Mouse (Mus musculus) mesoderm, embryonic 11.5 days (tissue): ENCODE measurements around the gene Fzd2.
"Not testable (repeated sequence)": the region's sequence is repeated elsewhere in the genome, so short reads cannot be mapped to it uniquely, and the experiment has no call there.

Source experiments
- DNase-seq: peaks from one replicate; pipeline ENCODE4 v3.0.0-alpha.2; 2012; ENCODE audit warnings: low read depth, low spot score

The Fzd2 gene

DNA sequence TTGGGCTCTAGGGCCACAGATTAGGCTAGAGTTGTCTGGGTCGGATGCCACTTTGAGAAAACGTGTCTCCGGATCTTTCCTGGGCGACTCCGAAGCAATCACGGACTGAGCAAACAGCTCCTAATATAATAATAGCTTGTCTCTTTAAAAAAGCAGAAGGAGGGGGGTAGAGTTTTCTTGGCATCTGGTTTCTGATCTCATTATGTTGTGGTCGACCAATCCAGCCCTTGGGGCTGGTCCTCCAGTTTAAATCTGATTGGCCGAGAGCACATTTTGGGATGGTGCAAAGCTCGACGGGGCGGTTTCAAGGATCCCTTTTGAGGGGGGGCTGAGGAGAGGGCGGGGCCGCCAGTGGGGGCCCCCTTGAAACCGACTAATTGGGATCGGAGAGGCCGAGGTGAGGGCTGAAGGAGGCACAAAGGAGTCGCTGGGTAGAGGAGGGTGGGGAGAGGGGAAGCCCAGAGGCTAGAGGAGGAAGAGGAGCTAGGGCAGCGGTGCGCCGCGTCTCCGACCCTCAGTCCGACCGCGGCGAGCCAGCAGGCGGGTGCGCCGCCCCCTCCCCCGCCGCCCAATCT, at the start of gene Fzd2:
Fzd2 (plus strand) TSS at position 387 of the 575 bp plus-strand sequence.
- DNase-seq, result peak; percentile 99

DNA sequence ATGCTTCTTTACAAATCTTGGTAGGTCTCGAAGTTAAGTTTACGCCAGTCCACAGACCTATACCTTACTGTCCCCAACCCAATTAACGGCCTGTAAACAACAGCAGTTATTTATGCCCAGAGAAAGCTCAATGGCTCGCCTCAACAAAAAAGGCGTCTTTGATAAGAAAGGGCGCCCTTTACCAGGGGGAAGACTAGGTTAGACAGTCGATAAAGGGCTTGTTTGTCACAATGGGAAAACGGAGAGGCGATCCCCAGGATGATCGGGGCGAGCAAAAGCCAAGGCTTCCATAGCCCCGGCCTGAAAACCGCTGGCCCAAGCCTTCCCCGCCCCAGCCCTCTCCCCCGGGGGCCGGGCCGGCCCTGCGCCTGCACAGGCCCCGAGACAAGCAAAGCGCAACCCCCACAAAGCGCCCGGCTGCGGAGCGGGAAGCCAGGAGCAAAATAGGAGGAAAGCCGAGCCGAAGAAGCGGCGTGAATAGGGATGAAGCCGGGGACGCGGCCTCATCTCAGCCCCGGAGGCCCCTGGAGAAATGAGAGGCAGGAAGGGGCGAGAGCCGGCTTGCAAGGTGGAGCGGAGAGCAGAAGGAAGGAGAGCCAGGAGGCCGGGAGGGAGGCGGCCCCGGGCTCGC, 48.7 kb upstream of the Fzd2 start:
- no peak for DNase-seq

DNA sequence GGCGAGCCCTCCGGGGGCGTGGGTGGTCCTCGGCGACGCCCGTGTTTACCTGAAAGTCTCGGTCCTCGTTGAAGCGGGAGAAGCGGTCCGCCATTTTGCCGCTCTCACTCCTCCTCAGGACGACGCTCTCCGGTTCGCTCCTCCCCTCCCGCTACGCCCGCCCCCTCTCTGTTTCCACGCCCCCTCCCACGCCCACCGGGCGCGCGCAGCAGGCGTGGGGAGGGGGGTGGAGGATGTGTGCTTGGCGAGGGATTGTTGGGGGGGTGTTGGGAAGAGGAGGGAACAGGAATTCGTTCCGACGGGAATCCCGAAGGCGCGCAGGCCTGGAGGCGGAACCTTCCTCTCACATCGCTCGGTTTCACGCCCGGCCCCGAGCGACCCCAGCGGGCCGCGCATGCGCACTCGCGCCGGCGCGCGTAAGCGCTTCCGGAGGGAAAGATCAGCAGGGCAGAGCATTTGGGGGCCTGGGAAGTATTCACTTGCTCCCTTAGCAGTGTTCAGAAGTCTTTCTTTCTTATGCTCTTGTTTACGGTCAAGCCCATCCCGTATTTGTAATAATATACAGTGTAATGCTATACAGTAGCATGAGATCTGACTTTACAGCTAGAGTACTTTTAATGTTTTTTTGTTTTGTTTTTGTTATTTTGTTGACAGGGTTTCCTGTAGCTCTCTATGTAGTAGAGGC, 48.0 kb upstream of the Fzd2 start, which contains the start of gene Gpatch8:
Gpatch8 (minus strand) TSS at position 362 of the 685 bp plus-strand sequence.
- peak; percentile 99 for DNase-seq

DNA sequence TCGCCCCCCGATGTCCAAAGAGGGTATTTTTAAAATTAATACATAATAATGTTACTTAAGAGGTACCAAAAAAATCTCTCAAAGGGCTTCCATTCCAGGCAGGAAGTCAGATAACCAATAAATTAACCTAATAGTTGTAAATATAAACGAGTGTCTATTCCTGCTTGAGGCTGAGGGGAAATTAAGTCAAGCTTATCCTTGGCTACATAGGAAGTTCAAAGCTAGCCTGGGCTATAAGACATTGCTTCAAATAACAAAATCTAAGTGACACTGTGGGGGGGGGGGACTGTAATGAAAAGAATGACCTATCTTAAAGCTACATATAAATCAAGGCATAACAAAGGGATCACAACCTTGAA, 47.5 kb upstream of the Fzd2 start:
- no peak for DNase-seq

DNA sequence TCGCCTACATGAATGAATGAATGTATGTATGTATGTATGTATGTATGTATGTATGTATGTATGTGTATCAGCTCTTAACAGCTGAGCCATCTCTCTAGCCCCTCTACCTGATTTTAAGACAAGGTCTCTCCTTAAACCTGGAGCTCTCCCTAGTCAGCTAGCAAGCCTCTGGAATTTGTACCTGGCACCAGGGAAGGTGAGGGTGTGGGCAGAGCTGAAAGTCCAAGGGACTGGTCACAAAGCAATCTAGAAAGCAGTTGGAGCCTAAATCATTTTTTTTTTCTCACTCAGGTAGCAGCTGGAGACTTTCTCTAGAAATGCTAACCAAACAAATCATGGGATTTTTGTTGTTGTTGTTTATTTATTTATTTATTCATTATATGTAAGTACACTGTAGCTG, 46.8 kb upstream of the Fzd2 start:
- no peak for DNase-seq

DNA sequence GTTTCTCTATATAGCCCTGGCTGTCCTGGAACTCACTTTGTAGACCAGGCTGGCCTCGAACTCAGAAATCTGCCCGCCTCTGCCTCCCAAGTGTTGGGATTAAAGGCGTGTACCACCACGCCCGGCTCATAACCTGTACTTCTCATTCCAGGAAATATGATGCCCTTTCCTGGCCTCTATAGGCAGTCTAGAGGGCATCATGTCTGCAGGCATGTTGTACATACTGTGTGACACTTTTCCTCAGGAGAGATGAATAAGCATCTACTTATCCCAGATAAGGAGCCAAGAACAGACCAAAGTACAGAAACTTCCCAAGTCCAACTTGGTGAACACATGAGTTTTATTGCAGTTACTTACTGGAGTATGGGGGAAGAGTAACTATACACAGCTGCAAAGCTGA, 45.5 kb upstream of the Fzd2 start:
- DNase-seq, result no peak

DNA sequence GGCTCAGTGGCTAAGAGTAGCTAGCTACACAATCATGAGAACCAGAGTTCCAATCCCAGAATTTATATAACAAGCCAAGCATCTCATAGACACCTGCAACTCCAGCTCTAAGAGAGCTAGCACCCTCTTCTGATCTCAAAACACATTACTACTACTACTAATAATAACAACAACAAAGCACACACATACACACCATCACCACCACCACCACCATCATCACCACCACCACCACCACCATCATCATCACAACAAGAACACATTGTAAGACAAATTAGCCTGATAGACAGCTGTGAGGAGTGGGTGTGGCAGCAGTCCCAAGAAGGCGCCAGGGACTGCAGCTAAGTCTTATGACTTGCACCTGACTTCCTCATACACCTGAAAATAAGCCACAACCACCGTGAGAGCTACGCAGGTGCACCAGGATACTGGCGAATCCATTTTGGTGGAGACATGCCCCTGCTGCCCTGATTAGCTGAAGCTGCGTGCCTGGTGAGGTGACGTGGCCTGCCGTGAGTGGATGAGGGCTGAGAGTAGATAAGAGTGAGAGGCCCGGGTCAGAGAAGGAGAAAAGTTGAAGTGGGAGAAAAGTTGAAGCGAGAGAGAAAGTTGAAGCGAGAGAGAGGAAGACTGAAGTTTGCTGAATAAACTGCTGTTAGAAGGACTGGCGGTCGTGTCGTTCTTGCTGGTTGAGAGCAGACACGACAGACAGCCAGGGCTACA, 39.1 kb upstream of the Fzd2 start:
- DNase-seq, result not testable (repeated sequence)

DNA sequence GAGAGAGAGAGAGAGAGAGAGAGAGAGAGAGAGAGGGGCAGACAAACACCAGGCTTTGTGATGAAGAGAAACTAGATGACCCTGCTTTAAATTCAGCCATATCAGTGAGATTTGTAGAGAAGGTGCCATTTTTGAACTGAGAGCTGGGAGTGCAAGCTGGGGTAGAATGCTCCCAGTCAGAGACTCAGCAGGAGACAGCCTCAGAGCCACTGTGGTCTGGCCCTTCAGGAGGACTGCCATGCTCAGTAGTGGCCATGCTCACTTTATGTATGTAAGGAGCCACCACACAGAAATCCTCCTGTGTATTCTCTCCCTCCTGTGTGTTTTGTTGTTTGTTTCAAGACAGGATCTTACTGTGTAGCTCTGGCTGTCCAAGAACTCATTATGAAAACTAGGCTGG, 38.5 kb upstream of the Fzd2 start:
- DNase-seq, result no peak

DNA sequence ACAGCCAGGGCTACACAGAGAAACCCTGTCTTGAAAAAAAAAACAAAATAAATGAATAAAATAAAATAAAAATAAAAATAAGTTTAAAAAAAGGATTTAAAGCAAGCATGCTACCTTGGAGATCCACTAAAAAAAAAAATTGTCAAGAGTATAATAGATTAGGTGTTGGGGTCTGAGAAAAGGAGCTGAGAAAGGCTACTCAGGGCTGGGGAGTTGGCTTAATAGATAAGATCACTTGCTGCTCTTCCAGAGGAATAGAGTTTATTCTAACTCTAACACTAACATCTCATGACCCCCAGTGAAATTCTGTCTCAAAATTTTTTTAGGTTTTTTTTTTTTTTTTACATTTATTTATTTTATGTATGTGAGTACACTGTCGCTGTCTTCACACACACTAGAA, 37.9 kb upstream of the Fzd2 start:
- DNase-seq, result no peak

DNA sequence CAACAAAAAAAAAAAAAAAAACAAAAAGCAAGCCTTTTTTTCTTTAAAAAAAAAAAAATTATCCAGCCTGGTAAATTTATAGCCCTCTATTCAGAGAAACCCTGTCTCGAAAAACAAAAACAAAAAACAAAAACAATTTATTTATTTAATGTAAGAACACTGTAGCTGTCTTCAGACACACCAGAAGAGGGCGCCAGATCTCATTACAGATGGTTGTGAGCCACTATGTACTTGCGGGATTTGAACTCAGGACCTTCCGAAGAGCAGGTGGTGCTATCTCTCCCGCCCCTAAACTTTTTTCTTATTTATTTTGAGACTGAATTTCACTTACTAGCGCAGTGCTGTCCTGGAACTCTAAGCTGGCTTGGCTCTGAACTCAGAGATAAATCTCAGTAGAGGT, 37.0 kb upstream of the Fzd2 start:
- no peak for DNase-seq

DNA sequence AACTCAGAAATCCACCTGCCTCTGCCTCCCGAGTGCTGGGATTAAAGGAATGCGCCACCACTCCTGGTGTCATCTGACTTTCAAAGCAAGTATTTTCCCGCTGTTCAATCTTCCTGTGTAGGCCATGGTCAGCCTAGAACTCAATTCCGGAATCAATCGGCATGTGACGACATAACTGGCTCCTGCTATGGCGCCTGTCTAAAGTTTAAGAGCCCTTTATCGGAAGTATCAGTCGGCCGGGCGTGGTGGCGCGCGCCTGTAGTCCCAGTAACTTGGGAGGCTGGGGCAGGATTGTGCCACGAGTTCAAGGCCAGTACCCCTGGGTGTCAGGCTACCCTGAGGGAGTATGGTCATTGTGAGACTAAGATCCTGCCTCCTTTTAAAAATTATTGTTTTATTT, 36.5 kb upstream of the Fzd2 start:
- no peak for DNase-seq

DNA sequence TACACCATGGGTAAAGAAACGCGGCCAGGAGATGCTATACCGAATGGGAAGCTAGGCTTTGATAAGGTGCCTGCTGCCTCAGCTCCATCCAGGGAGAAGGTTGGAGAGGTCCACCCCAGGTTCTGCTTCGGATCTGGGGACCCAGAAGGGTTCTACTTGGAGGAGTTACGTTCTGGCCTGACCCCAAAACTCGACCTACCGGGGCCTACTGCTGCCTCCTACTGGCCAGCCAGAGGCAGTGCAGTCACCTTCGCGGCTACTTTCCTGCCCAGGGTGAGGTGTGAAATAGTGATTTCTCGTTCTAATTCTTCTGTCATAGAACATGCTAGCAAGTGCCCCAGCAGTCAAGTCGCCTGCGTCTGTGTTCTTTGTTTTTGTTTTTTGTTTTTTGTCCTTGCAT, 36.0 kb upstream of the Fzd2 start:
- no peak for DNase-seq

DNA sequence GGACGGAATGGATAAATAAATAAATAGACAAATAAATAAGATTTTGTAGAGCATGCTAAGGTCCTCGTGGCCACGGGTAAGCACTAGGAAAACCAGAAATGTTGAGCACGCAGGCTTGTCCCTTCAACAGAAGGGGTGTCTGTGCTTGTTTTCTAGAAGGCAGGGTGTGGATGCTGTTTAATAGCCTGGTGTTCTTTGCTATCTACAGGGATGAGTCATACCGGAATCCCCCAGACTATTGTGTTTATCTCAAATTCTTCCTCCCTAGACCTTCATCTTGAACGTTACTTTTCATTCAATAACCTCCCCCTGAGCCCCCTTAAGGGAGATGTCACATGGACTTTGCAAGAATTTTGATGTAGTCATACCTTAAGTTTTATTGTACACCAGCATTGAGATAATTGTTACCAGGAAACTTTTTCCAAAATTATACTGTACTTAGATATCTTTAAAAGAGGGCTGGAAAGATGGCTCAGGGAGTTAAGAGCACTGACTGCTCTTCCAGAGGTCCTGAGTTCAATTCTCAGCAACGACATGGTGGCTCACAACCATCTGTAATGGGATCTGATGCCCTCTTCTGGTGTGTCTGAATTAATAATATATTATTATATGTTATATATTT, 35.3 kb upstream of the Fzd2 start:
- DNase-seq, result no peak

DNA sequence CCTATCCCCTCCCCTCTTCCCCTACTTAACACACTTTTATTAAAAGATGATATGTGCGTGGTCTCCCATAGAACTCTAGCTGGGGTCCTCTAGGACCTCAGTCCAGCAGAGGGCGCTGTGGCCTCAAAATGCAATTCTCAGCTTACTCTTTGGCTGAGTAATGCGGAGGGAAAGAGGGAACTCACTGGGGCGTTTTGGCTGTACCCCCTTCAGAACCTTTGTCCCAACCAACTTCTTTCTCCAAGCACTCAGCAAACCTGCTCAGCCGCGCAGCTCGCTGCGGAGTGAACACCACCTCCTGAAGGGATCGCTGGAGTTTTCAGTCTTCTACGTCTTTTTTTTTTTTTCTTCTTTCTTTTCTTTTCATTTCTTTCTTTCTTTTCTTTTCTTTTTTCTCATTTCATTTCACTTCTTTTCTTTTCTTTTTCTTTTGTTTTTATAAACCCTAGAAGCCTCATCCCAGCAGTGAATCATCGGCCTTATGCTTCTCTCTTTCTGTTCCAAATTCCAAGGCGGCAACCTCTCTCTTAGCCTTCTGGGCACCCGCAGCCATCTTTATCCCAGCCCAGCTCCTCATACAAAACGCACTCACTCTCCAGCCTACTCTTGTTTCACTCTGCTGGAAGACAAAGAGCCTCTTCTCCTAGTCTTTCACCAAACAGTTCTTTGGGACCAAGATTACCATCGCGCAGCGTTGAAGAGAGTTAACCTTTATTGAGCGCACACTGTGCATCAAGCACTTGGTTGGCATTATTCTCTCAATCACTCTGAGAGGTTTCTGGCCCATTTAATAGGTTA, 31.1 kb upstream of the Fzd2 start:
- peak; percentile 94 for DNase-seq

DNA sequence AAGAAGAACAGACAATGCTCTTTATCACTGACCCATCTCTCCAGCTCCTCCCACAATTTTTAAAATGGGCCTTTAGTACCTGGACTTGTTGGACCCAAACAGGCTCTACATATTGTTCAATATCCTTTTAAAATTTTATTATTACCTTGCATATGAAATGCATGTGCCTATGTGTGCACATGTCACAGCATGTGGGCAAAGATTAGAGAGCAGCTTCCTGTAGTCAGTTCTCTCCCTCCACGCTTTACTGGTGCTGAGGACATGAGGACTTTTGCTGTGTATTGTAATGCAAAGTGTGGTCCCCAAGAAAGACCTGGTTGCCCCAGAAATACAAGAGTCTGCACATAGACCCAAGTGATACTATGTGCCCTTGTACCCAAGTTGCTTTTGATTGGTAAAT, 29.2 kb upstream of the Fzd2 start:
- no peak for DNase-seq

DNA sequence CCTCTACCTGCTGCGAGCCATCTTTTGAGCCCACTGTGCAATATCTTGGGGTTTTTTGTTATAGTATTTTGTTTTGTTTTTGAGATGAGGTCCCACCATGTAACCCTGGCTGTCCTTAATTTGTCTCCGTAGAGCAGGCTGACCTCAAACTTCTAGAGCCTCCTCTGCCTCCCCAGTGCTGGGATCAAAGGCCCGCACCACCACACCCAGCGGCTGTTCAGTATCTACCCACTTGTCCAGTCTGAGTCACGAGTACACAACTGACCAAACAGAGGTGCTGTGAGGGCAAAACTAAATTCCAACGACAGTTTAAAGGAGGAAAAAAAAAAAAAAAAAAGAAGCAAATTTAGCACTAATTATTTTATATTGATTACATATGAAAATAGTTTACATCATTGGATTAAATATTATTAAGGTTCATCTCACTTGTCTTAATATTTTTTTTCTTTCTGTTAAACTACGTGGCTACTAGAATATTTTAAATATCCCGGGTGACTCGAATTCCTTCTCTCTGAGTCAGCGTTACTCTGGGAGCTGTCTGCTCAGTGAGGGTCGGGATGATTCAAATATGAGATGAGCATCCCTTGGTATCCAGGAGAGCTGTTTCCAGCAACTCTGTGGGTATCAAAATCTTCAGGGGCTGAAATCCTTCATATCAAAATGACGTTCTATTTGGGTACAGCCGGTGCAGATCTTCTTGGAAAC, 28.0 kb upstream of the Fzd2 start:
- no peak for DNase-seq

DNA sequence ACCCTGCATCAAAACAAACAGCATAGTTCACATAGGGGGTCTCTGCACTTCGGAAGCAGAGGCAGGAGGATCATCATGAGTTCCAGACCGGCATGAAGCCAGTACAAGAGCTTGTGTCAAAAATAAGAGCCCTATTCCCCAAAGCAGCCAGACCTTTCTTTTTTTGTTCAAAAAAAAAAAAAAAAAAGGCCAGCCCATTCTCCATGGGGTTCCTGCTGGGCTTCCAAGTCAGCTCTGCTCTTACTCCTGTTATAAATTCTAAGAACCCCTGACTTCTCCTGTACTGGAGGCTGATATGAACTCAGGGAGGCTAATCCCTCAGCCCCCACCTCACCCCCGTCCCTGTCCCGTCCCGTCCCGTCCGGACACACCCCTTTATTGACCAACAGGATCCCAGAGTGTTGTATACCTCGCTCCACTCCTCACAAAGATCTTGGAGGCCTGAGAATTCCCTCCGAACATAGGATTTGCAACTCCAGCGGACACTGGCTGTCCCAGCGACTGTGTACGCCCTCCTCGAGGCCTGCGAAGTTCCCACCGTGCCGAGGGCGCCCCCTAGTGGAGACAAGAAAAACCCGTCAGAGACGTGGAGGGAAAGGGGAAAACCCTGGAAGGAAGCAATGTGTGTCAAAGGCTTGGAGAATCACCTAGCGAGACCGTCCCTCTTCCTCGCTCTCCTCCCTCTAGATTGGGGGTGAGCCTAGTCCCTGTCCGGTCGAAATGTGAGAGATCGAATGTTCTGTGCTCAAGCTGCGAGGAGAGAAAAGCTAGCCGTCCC, 25.7 kb upstream of the Fzd2 start:
- DNase-seq, result peak; percentile 90

DNA sequence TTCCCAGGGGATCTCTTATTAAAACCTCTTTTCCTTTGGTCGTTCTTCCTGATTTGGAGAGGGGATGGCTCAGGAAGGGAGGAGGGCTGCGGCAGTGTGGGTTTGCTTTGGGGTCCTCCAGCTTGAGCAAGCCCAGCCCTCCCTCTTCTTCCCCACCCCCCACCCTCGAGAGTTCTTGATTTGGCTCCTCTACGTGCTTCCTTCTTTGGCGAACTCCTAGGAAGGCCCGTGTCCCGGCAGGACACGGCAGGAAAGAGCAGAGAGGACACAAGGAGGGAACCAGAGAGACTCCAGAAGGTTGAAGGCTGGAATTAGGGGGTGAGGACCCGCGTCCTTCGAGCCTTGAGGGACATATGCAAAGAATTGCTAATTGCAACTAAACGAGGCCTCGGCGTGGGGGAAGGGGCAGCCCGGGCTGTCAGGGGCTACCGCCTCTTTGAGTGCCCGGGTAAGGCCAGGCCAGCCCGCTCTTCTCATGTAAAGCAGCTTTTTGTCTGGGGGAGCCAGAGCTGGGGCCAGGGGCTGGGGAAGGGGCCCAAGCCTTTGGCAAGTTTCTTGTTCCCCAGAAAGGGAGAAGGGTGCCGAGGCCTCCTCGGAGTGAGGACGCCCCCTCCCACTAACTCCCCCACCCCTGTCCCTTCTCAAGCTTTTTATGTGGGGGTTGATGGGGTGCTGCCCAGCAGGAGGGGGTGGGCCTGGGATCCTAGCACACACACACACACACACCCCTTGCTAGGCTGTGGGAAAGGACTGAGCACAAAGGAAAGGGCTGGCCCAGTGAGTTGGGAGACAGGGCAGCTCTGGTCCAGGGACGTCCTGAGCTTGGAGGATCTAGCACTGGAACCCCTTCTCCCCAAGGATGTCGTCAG, 24.8 kb upstream of the Fzd2 start, which contains the start of gene Gm11627:
Gm11627 (minus strand) TSS at position 297 of the 869 bp plus-strand sequence.
- no peak for DNase-seq

DNA sequence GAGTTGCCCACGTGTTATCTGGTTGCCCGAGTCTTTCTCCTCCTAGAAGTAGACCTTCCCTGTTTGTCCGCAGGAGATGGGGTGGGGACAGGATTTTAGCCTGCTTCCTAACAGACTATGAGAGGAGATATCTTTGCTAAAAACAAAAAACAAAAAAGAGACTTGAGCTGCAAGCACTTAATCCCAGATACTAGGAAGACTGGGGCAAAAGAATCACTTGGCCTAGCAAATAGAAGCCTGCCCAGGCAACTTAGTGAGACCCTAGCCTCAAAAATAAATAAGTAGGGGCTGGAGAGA, 24.2 kb upstream of the Fzd2 start:
- DNase-seq, result no peak
